ENCODE assay signal across 11 mouse cellular contexts in genomic region chr13:57766721-57767120, GRCm38 (mm10).
A peak's percentile ranks its signal among the peaks of the same experiment; 100 is the strongest.
DNase-seq lines count a peak whose midpoint lies in the region; ATAC-seq and TF ChIP-seq lines count a peak whose summit lies in the region.
"Had no signal": no experiment of that assay in that cellular context is flagged by ENCODE, and none has a peak within 500 bp of the region (broad histone marks: within the 10 kb centered on the region; RNA-seq: fewer than 3 reads in every experiment).

No protein-coding gene starts in this region.

- no peak overlapping the region for H3K4me3 ChIP-seq in kidney, embryonic 16.5 days (ENCODE audit: low read length)
- no peak overlapping the region for H3K4me3 ChIP-seq in stomach, postnatal 0 days (ENCODE audit: low read depth, low read length)
- H3K4me3 ChIP-seq: forebrain, embryonic 10.5 days had no signal

- WGBS in kidney, embryonic 16.5 days = 61% methylated on average over 3 of the region's 3 CpGs
- 60% methylated on average over 3 of the region's 3 CpGs for WGBS in stomach, postnatal 0 days

- peak; percentile 15 for DNase-seq in adrenal gland, postnatal 10 days
- DNase-seq in adrenal gland, postnatal 14 days = no peak
- peak; percentile 39 for DNase-seq in kidney, adult 18-20 months
- peak; percentile 24 for DNase-seq in thymus, postnatal 4 days
- no peak for DNase-seq in thymus, postnatal 10 days (ENCODE audit: low spot score in 2 of 2)
- no peak for DNase-seq in stomach, postnatal 0 days (ENCODE audit: low spot score)
- DNase-seq in right cerebral cortex, postnatal 10 days (ENCODE audit: low spot score in 2 of 2) = no peak
- DNase-seq: heart, adult 11 months had no signal

- no peaks in the 10 kb centered on the region for H3K4me1 ChIP-seq in kidney, embryonic 16.5 days (ENCODE audit: insufficient read depth, low read length)
- no peaks in the 10 kb centered on the region for H3K4me1 ChIP-seq in stomach, postnatal 0 days (replicated peaks; ENCODE audit: control insufficient read depth, insufficient read depth)
- H3K4me1 ChIP-seq: forebrain, embryonic 10.5 days; megakaryocyte, embryonic 14.5 days had no signal

- H3K36me3 ChIP-seq in kidney, embryonic 16.5 days (ENCODE audit: insufficient read depth, low read length) = no peaks in the 10 kb centered on the region
- H3K36me3 ChIP-seq in stomach, postnatal 0 days (ENCODE audit: control insufficient read depth, insufficient read depth, low read length) = no peaks in the 10 kb centered on the region
- H3K36me3 ChIP-seq: forebrain, embryonic 10.5 days had no signal

- H3K4me2 ChIP-seq in kidney, embryonic 16.5 days (replicated peaks; ENCODE audit: low read depth, low read length) = no peak overlapping the region
- H3K4me2 ChIP-seq in stomach, postnatal 0 days (replicated peaks; ENCODE audit: low read depth) = no peak overlapping the region

- ATAC-seq in kidney, embryonic 16.5 days (ENCODE audit: low FRiP score, low TSS enrichment) = no peak
- no peak for ATAC-seq in stomach, postnatal 0 days (ENCODE audit: low FRiP score, low TSS enrichment)

- H3K9ac ChIP-seq in kidney, embryonic 16.5 days (replicated peaks; ENCODE audit: low read length) = no peak overlapping the region
- H3K9ac ChIP-seq in stomach, postnatal 0 days (ENCODE audit: low read length) = no peak overlapping the region

- H3K27me3 ChIP-seq in kidney, embryonic 16.5 days (ENCODE audit: insufficient read depth, low read length) = no peaks in the 10 kb centered on the region
- no peaks in the 10 kb centered on the region for H3K27me3 ChIP-seq in stomach, postnatal 0 days (ENCODE audit: control insufficient read depth, insufficient read depth, low read length)
- H3K27me3 ChIP-seq: megakaryocyte, embryonic 14.5 days had no signal

- H3K9me3 ChIP-seq in kidney, embryonic 16.5 days (ENCODE audit: low read length) = peaks cover 4% of the 10 kb centered on the region; the same call in 1 of the 2 replicates
- H3K9me3 ChIP-seq in stomach, postnatal 0 days (ENCODE audit: control insufficient read depth, low read length) = no peaks in the 10 kb centered on the region

- no peak for TF ChIP-seq EP300 in stomach, postnatal 0 days (optimal IDR thresholded peaks at IDR 0.05)

- TF ChIP-seq CTCF in stomach, postnatal 0 days (IDR thresholded peaks at IDR 0.05; ENCODE audit: low read depth) = peak; percentile 72

- H3K27ac ChIP-seq in kidney, embryonic 16.5 days (ENCODE audit: low read length) = no peak overlapping the region
- H3K27ac ChIP-seq in stomach, postnatal 0 days (replicated peaks) = no peak overlapping the region
- H3K27ac ChIP-seq: forebrain, embryonic 10.5 days had no signal

Comparison
In these comparisons a context has a peak if more than half of its experiments do, and no peak if none do; other contexts are left out.
1. DNase-seq: peak in adrenal gland, postnatal 10 days (single experiment), kidney, adult 18-20 months (single experiment) and thymus, postnatal 4 days (single experiment); none in adrenal gland, postnatal 14 days (single experiment), thymus, postnatal 10 days (0 of 2), stomach, postnatal 0 days (single experiment) and right cerebral cortex, postnatal 10 days (0 of 2).